Mouse (Mus musculus): ENCODE measurements around the gene Fgd4. TPM values are rescaled to one million over a fixed set of nuclear protein-coding genes. Genes with fewer than 3 reads are reported as not detected.

Gene Fgd4
- 1.6 and 1.7 TPM in 2 replicates for polyA plus RNA-seq (2012; rRNA removed)

DNA sequence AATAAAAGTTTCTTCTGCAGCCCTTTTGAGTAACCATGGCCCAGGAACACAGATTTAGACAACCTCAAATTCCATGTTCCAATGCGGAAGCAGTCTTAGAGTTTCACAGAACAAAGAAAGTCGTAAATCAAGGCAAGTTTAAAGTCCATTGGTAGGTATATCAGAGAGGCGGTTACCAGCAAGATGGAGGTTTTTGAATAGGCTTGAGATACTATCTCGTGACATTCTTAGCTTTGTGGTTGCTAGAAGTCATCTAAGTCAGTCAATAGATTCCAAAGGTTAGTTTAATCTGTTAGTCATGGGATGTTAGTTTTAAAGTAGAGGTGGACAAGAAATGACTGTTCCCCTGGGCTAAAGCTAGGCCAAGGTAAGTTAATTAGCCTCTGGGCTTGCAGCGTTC, at the start of gene Fgd4:
Gene Fgd4, minus strand, starts transcription at position 89 of the 400 bp plus-strand sequence.

Other genes with a start within 250 kb of the Fgd4 start
- 14.0 and 14.7 TPM in 2 replicates for gene Dnm1l, start 241.6 kb downstream of the Fgd4 start, polyA plus RNA-seq (2012; rRNA removed)
- not detected in 2 replicates for gene Olfr19, start 75.9 kb upstream of the Fgd4 start, polyA plus RNA-seq (2012; rRNA removed)
- gene Spag6l, start 228.9 kb upstream of the Fgd4 start, polyA plus RNA-seq (2012; rRNA removed), result 0.07 TPM in 1 of 2 replicates, not detected in the other

Data from liver, embryonic 18 days (tissue).